Mouse (Mus musculus): ENCODE measurements around the gene Abcb6.

- TF ChIP-seq CTCF (IDR thresholded peaks at IDR 0.05) (peak; percentile 74), EP300 (IDR thresholded peaks at IDR 0.05) (peak; percentile 60)
Measured at GRCm38 (mm10) chr1:75142301-75143261, 37.6 kb downstream of the Abcb6 start, which contains the start of the genes Cnppd1 and Retreg2.
